Mouse (Mus musculus) E14TG2a.4 (cell line): ENCODE results near the gene Mad1l1.

ENCODE experiments used
- CTCF ChIP-seq: conservative IDR thresholded peaks from 2 replicates; pipeline ENCODE4 v1.5.1; 2014; ENCODE audit warnings: low read length
- POU5F1 ChIP-seq: IDR thresholded peaks from 2 replicates; pipeline ENCODE4 v1.6.1; 2014; ENCODE audit warnings: low read length, borderline replicate concordance

DNA sequence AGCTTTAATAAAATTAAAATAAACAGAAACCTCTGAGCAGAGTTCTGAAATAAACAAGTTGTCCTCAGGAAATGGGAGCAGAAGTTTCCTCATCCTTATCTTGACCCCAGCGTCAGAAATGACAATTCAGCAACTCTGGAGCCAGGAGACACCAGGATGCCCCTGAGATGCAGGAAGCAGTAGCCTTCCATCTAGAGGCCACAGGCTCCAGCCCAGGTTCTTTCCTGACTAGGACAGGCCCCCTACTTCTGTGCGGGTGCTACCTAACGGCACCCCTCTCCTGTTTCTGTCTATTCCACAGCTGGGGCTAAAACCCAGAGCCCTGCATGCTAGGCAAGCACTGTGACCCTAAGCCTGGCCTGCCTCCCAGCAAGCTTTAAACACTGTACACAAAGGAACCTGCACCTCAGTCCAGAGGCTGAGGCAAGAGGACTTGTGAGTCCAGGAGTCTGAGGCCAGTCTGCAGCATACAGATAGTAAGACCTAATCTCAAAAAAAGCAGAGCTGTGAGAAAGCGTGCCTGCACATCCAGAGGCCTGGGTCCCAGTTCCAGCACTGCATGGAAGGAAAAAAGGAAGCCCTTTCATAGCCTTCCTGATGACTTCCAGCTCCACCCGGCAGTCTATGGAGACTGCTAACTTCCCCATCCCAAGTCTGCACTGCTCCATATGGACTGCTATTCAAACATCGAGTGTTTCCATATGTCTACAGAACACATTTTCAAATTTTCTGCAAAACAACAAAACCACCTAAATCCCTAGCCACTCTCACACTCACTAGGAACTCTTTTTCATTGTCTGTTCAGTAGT, 49.3 kb upstream of the Mad1l1 start:
- no peak for TF ChIP-seq CTCF
- TF ChIP-seq POU5F1, result no peak
